Comparison of ENCODE assay signal across 26 mouse cellular contexts in the genomic region with DNA sequence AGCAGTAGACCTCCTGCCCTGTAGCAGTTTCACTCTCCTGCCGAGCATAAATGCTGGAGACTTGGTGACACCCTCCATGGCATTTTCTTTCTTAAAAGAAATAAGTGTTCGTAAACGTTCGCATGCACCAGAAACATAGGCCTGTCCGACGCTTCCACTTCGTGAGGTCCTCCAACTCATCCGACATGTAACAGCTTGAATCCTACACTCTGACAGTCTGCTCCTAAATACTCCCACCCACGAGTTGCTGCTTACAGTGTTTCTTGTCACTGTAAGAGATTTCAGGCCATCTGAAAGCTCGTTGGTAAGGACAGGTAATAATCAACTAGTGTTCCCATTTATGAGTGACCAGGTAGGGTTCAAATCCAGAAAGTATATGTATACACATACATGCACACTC. TPM values are rescaled to one million over a fixed set of nuclear protein-coding genes. Genes with fewer than 3 reads are reported as not detected.
DNase-seq lines count a peak whose midpoint lies in the region; ATAC-seq lines count a peak whose summit lies in the region.
"Had no signal": no experiment of that assay in that cellular context is flagged by ENCODE, and none has a peak within 500 bp of the region (broad histone marks: within the 10 kb centered on the region; RNA-seq: fewer than 3 reads in every experiment).

No protein-coding gene starts in this region.

- H3K9me3 ChIP-seq in embryonic facial prominence, embryonic 13.5 days: no peaks in the 10 kb centered on the region
- no peaks in the 10 kb centered on the region for H3K9me3 ChIP-seq in embryonic facial prominence, embryonic 10.5 days
- H3K9me3 ChIP-seq in limb, embryonic 12.5 days: no peaks in the 10 kb centered on the region
- no peaks in the 10 kb centered on the region for H3K9me3 ChIP-seq in limb, embryonic 10.5 days (replicated peaks)
- no peaks in the 10 kb centered on the region for H3K9me3 ChIP-seq in embryonic facial prominence, embryonic 15.5 days (replicated peaks)
- H3K9me3 ChIP-seq: G1E; heart, embryonic 10.5 days; hindbrain, embryonic 12.5 days had no signal

- H3K4me3 ChIP-seq in embryonic facial prominence, embryonic 13.5 days: no peak overlapping the region
- H3K4me3 ChIP-seq in embryonic facial prominence, embryonic 10.5 days: no peak overlapping the region
- no peak overlapping the region for H3K4me3 ChIP-seq in limb, embryonic 12.5 days (replicated peaks)
- no peak overlapping the region for H3K4me3 ChIP-seq in limb, embryonic 10.5 days
- no peak overlapping the region for H3K4me3 ChIP-seq in embryonic facial prominence, embryonic 15.5 days (replicated peaks)
- H3K4me3 ChIP-seq: gastrocnemius, adult 2 months; heart, embryonic 10.5 days; hindbrain, embryonic 12.5 days had no signal

- H3K27ac ChIP-seq in embryonic facial prominence, embryonic 13.5 days: peak overlapping the region; percentile 33; the same call in 1 of the 2 replicates
- H3K27ac ChIP-seq in embryonic facial prominence, embryonic 10.5 days (replicated peaks): no peak overlapping the region
- H3K27ac ChIP-seq in limb, embryonic 12.5 days: peak overlapping the region; percentile 69
- H3K27ac ChIP-seq in limb, embryonic 10.5 days: no peak overlapping the region
- 0 out of 2 replicates have a peak overlapping the region, but pooled peaks have one; percentile 28 for H3K27ac ChIP-seq in embryonic facial prominence, embryonic 15.5 days (replicated peaks)
- H3K27ac ChIP-seq: gastrocnemius, adult 2 months; heart, embryonic 10.5 days; hindbrain, embryonic 12.5 days had no signal

- WGBS in embryonic facial prominence, embryonic 13.5 days: 71% methylated on average over 10 of the region's 10 CpGs
- WGBS in embryonic facial prominence, embryonic 10.5 days: 87% methylated on average over 10 of the region's 10 CpGs
- 80% methylated on average over 10 of the region's 10 CpGs for WGBS in limb, embryonic 12.5 days
- WGBS in limb, embryonic 10.5 days: 88% methylated on average over 10 of the region's 10 CpGs
- WGBS in embryonic facial prominence, embryonic 15.5 days: 61% methylated on average over 10 of the region's 10 CpGs

- ATAC-seq in embryonic facial prominence, embryonic 13.5 days (ENCODE audit: insufficient number of reproducible peaks, insufficient read depth, low FRiP score, low TSS enrichment, low read depth): no peak
- no peak for ATAC-seq in limb, embryonic 12.5 days (ENCODE audit: insufficient number of reproducible peaks, insufficient read depth, low FRiP score, low TSS enrichment, low read depth)
- ATAC-seq in embryonic facial prominence, embryonic 15.5 days (ENCODE audit: insufficient number of reproducible peaks, low FRiP score, low TSS enrichment, low read depth): no peak
- no peak for ATAC-seq in cerebellum, adult (ENCODE audit: insufficient number of reproducible peaks, low FRiP score, low TSS enrichment)
- ATAC-seq: CD4-positive, CD25-positive, alpha-beta regulatory T cell, adult 4 months; forebrain, embryonic 16.5 days; hindbrain, embryonic 16.5 days; inflammation-experienced regulatory T-cells, adult 6 months had no signal

- no peaks in the 10 kb centered on the region for H3K27me3 ChIP-seq in embryonic facial prominence, embryonic 13.5 days
- H3K27me3 ChIP-seq in embryonic facial prominence, embryonic 10.5 days (replicated peaks; ENCODE audit: low read depth, poor library complexity, severe bottlenecking): no peaks in the 10 kb centered on the region
- peaks cover 8% of the 10 kb centered on the region; the same call in 1 of the 2 replicates for H3K27me3 ChIP-seq in limb, embryonic 12.5 days
- peaks cover 15% of the 10 kb centered on the region for H3K27me3 ChIP-seq in limb, embryonic 10.5 days (ENCODE audit: low read depth, poor library complexity, severe bottlenecking)
- H3K27me3 ChIP-seq in embryonic facial prominence, embryonic 15.5 days: no peaks in the 10 kb centered on the region
- H3K27me3 ChIP-seq: hindbrain, embryonic 12.5 days had no signal

- no peak for DNase-seq in embryonic facial prominence, embryonic 10.5 days (ENCODE audit: low spot score)
- DNase-seq in limb, embryonic 10.5 days (ENCODE audit: low spot score): no peak
- DNase-seq in heart, adult 18-20 months: no peak
- DNase-seq: adrenal gland, adult 8-10 months; adrenal gland, postnatal 36 days; B cell, adult 2 months; cerebellum, adult 11-12 months; cerebellum, adult 9-10 months; cerebellum, postnatal 25 days; gastrocnemius, adult 2 months; gastrocnemius, postnatal 25 days; heart, postnatal 10 days; heart, postnatal 4 days had no signal

- peaks cover 45% of the 10 kb centered on the region for H3K4me1 ChIP-seq in embryonic facial prominence, embryonic 13.5 days
- H3K4me1 ChIP-seq in embryonic facial prominence, embryonic 10.5 days: peaks cover 37% of the 10 kb centered on the region
- peaks cover 43% of the 10 kb centered on the region for H3K4me1 ChIP-seq in limb, embryonic 12.5 days (replicated peaks)
- peaks cover 62% of the 10 kb centered on the region for H3K4me1 ChIP-seq in limb, embryonic 10.5 days
- peaks cover 35% of the 10 kb centered on the region for H3K4me1 ChIP-seq in embryonic facial prominence, embryonic 15.5 days
- H3K4me1 ChIP-seq: hindbrain, embryonic 12.5 days had no signal

- no peak overlapping the region for H3K4me2 ChIP-seq in embryonic facial prominence, embryonic 13.5 days
- H3K4me2 ChIP-seq in limb, embryonic 12.5 days: no peak overlapping the region
- H3K4me2 ChIP-seq in embryonic facial prominence, embryonic 15.5 days (replicated peaks): no peak overlapping the region
- H3K4me2 ChIP-seq: hindbrain, embryonic 12.5 days had no signal

- H3K36me3 ChIP-seq in embryonic facial prominence, embryonic 13.5 days: no peaks in the 10 kb centered on the region
- H3K36me3 ChIP-seq in embryonic facial prominence, embryonic 10.5 days (replicated peaks): peaks cover 7% of the 10 kb centered on the region; the same call in 1 of the 2 replicates
- no peaks in the 10 kb centered on the region for H3K36me3 ChIP-seq in limb, embryonic 12.5 days
- H3K36me3 ChIP-seq in limb, embryonic 10.5 days: no peaks in the 10 kb centered on the region
- no peaks in the 10 kb centered on the region for H3K36me3 ChIP-seq in embryonic facial prominence, embryonic 15.5 days
- H3K36me3 ChIP-seq: G1E; heart, embryonic 10.5 days; hindbrain, embryonic 12.5 days had no signal

- H3K9ac ChIP-seq in embryonic facial prominence, embryonic 13.5 days: no peak overlapping the region
- H3K9ac ChIP-seq in limb, embryonic 12.5 days (replicated peaks): no peak overlapping the region
- H3K9ac ChIP-seq in embryonic facial prominence, embryonic 15.5 days: no peak overlapping the region
- H3K9ac ChIP-seq: hindbrain, embryonic 12.5 days had no signal

RNA-seq across cellular contexts. Expression of a gene that starts 13.8 kb away (rescaled TPM):
- polyA plus RNA-seq in embryonic facial prominence, embryonic 13.5 days (2015; fragmentation: Nextera tagmentation; extraction: Ambion mirVana): 7.5 and 8.0 TPM in 2 replicates
- polyA plus RNA-seq in embryonic facial prominence, embryonic 10.5 days (2016; fragmentation: Nextera tagmentation; extraction: Ambion mirVana): 5.7 and 6.4 TPM in 2 replicates
- 7.5 and 7.8 TPM in 2 replicates for polyA plus RNA-seq in limb, embryonic 12.5 days (2016; fragmentation: Nextera tagmentation; extraction: Ambion mirVana)
- polyA plus RNA-seq in limb, embryonic 10.5 days (2016; fragmentation: Nextera tagmentation; extraction: Ambion mirVana): 3.7 and 4.9 TPM in 2 replicates
- polyA plus RNA-seq in embryonic facial prominence, embryonic 15.5 days (2015; fragmentation: Nextera tagmentation; extraction: Ambion mirVana): 9.9 TPM in 2 replicates
- total RNA-seq in heart, adult 18-20 months (2021): not detected
- total RNA-seq: adrenal gland, adult 8-10 months; adrenal gland, postnatal 36 days; G1E; gastrocnemius, adult 2 months; gastrocnemius, postnatal 25 days; granulocyte monocyte progenitor cell, adult 5-6 weeks; heart, postnatal 10 days; heart, postnatal 4 days had no signal
- polyA plus RNA-seq: CD4-positive, CD25-positive, alpha-beta regulatory T cell, adult 4 months; cortical plate, adult 2 months; G1E; inflammation-experienced regulatory T-cells, adult 6 months had no signal

Comparison
In these comparisons a context has a peak if more than half of its experiments do, and no peak if none do; other contexts are left out.
1. H3K27ac ChIP-seq: peak in embryonic facial prominence, embryonic 13.5 days (single experiment), limb, embryonic 12.5 days (single experiment) and embryonic facial prominence, embryonic 15.5 days (single experiment); none in embryonic facial prominence, embryonic 10.5 days (single experiment) and limb, embryonic 10.5 days (single experiment).